Mouse (Mus musculus): ENCODE results near the gene Tlr8. TPM values are rescaled to one million over a fixed set of nuclear protein-coding genes. Genes with fewer than 3 reads are reported as not detected.
A peak's percentile ranks its signal among the peaks of the same experiment; 100 is the strongest.
"Not testable (repeated sequence)": the region's sequence is repeated elsewhere in the genome, so short reads cannot be mapped to it uniquely, and the experiment has no call there.

Tlr8 gene
- 0.29 and 0.42 TPM in 2 replicates for polyA plus RNA-seq (2014; fragmentation: Nextera tagmentation; extraction: Ambion mirVana)

DNA sequence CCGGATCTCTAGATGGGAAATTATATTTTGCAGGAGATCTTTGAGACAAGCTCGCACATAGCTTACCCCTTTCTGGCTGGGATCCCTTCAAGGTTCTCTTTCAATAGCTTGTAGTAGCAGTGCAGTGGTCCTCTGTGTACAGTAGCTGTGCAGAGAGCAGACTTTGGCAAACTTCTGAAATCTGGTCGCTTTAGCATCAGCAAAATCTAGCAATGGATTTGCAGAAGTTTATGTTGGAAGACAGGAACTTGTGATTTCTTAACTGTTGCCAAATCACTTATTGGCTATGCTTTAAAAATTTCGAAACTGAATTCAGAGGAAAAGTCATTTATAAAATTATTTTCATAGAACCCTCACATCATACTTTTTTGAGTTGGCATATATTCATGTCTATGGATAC, at the start of gene Tlr8:
Gene Tlr8, minus strand, starts transcription at position 244 of the 400 bp plus-strand sequence.
- Histone ChIP-seq H3K4me1 (ENCODE audit: control insufficient read depth, insufficient read depth, low read length) (no peaks in the 10 kb centered on the region), H3K4me2 (ENCODE audit: low read depth) (no peak within 1 kb of the TSS), H3K36me3 (ENCODE audit: control insufficient read depth, insufficient read depth, low read length) (no peaks in the 10 kb centered on the region), H3K4me3 (ENCODE audit: low read depth, low read length) (no peak within 1 kb of the TSS), H3K27me3 (ENCODE audit: control insufficient read depth, insufficient read depth, low read length) (no peaks in the 10 kb centered on the region), H3K27ac (ENCODE audit: low read depth, low read length) (no peak within 1 kb of the TSS), H3K9ac (ENCODE audit: low read length) (no peak within 1 kb of the TSS), H3K9me3 (ENCODE audit: control insufficient read depth, low read length) (no peaks in the 10 kb centered on the region)
- 85% methylated on average over 4 of the region's 4 CpGs for WGBS
- DNase-seq (ENCODE audit: low spot score) (no peak), ATAC-seq (ENCODE audit: insufficient read depth, low FRiP score, low TSS enrichment) (no peak)

DNA sequence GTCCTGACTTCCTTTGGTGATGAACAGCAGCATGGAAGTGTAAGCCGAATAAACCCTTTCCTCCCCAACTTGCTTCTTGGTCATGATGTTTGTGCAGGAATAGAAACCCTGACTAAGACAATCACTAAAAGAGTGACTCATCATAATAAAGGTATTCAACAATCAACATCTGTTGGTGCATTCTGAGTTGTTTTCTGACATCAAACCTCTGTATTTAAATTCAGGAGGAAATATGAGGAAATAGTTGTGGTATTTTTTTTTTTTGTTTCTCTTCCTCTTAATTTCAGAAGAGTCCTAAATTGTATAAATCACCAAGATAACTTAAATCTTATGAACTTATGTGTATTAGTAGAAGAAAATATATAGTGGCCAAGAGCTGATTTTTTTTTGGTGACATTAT, 37.9 kb upstream of the Tlr8 start:
- not testable (repeated sequence) for H3K4me1 ChIP-seq (ENCODE audit: control insufficient read depth, insufficient read depth, low read length); ATAC-seq (ENCODE audit: insufficient read depth, low FRiP score, low TSS enrichment); H3K9ac ChIP-seq (ENCODE audit: low read length); DNase-seq (ENCODE audit: low spot score); H3K27ac ChIP-seq (ENCODE audit: low read depth, low read length); H3K36me3 ChIP-seq (ENCODE audit: control insufficient read depth, insufficient read depth, low read length); H3K27me3 ChIP-seq (ENCODE audit: control insufficient read depth, insufficient read depth, low read length); H3K9me3 ChIP-seq (ENCODE audit: control insufficient read depth, low read length); H3K4me3 ChIP-seq (ENCODE audit: low read depth, low read length); H3K4me2 ChIP-seq (ENCODE audit: low read depth)
- WGBS: no CpG with 5 or more reads among the region's 1 CpGs

DNA sequence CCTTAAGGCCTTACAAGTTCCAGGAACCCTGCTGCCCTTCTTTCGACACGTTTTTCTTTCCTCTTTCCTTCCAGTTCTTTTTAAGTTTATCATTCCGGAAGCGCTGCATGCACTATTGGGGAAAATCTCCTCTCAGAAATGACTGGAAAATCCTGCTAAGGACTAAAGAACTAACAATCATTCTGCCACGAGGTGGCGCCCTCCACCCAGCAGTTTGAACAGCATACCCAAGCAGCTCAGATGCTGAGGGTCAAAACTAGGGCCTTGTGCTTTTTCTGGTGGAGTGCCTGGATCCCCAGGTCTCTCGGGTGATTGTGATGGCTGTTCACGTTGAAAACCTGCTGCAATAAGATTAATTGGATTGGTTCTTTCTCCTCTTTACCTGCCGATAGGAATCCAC, 12.8 kb upstream of the Tlr8 start:
- DNase-seq (ENCODE audit: low spot score) (peak; percentile 76), ATAC-seq (ENCODE audit: insufficient read depth, low FRiP score, low TSS enrichment) (peak; percentile 55)
- Histone ChIP-seq H3K9me3 (ENCODE audit: control insufficient read depth, low read length) (no peaks in the 10 kb centered on the region), H3K27me3 (ENCODE audit: control insufficient read depth, insufficient read depth, low read length) (no peaks in the 10 kb centered on the region), H3K36me3 (ENCODE audit: control insufficient read depth, insufficient read depth, low read length) (no peaks in the 10 kb centered on the region), H3K4me2 (ENCODE audit: low read depth) (no peak overlapping the region), H3K9ac (ENCODE audit: low read length) (no peak overlapping the region), H3K4me1 (ENCODE audit: control insufficient read depth, insufficient read depth, low read length) (no peaks in the 10 kb centered on the region), H3K4me3 (ENCODE audit: low read depth, low read length) (no peak overlapping the region), H3K27ac (ENCODE audit: low read depth, low read length) (no peak overlapping the region)
- 28% methylated on average over 9 of the region's 9 CpGs for WGBS

DNA sequence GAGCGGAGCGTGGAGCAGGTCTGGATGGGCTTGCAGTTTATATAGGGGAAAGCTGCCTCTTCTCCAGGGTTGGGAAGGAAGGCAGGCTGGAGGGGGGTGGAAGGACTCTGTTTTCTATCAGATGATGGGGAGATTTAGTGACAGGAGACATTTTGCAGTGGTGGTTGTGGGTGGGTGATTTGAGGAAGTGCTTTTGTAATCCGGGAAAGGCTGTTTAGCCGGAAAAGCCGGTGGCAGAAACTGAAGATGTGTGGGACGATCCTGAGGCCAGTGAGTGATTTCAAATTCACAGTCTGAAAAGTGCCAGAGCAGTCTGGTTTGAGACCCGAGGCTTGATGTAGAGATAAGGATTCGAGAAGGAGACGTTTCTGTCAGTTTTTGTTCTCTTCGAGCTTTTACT, 12.4 kb upstream of the Tlr8 start:
- Histone ChIP-seq H3K27me3 (ENCODE audit: control insufficient read depth, insufficient read depth, low read length) (no peaks in the 10 kb centered on the region), H3K4me2 (ENCODE audit: low read depth) (no peak overlapping the region), H3K9me3 (ENCODE audit: control insufficient read depth, low read length) (no peaks in the 10 kb centered on the region), H3K4me1 (ENCODE audit: control insufficient read depth, insufficient read depth, low read length) (no peaks in the 10 kb centered on the region), H3K9ac (ENCODE audit: low read length) (no peak overlapping the region), H3K27ac (ENCODE audit: low read depth, low read length) (no peak overlapping the region), H3K36me3 (ENCODE audit: control insufficient read depth, insufficient read depth, low read length) (no peaks in the 10 kb centered on the region), H3K4me3 (ENCODE audit: low read depth, low read length) (no peak overlapping the region)
- DNase-seq (ENCODE audit: low spot score) (no peak), ATAC-seq (ENCODE audit: insufficient read depth, low FRiP score, low TSS enrichment) (no peak)
- 69% methylated on average over 10 of the region's 10 CpGs for WGBS

DNA sequence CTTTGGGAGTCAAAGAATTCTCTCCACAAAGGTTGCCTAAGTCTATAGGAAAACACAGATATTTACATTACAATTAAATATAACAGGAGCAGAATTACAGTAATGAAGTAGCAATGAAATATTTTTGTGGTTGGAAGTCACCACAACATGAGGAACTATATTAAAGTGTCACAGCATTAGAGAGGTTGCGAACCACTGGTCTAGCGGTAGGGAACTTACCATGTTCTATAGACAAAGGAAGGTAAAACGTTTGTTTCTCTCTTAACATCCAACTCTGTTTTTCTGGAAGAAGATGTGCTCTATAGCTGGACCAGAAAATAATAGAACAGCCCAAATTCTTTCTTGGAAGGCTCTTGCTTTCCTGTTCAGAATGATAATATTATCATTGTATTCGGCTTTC, 599 bp downstream of the Tlr8 start:
- H3K4me1 ChIP-seq (ENCODE audit: control insufficient read depth, insufficient read depth, low read length): no peaks in the 10 kb centered on the region
- no peak overlapping the region for H3K27ac ChIP-seq (ENCODE audit: low read depth, low read length)
- WGBS: 88% methylated on average over 4 of the region's 4 CpGs
- ATAC-seq (ENCODE audit: insufficient read depth, low FRiP score, low TSS enrichment): no peak
- H3K9ac ChIP-seq (ENCODE audit: low read length): no peak overlapping the region
- H3K4me3 ChIP-seq (ENCODE audit: low read depth, low read length): no peak overlapping the region
- no peak for DNase-seq (ENCODE audit: low spot score)
- H3K27me3 ChIP-seq (ENCODE audit: control insufficient read depth, insufficient read depth, low read length): no peaks in the 10 kb centered on the region
- no peaks in the 10 kb centered on the region for H3K36me3 ChIP-seq (ENCODE audit: control insufficient read depth, insufficient read depth, low read length)
- H3K9me3 ChIP-seq (ENCODE audit: control insufficient read depth, low read length): no peaks in the 10 kb centered on the region
- H3K4me2 ChIP-seq (ENCODE audit: low read depth): no peak overlapping the region

DNA sequence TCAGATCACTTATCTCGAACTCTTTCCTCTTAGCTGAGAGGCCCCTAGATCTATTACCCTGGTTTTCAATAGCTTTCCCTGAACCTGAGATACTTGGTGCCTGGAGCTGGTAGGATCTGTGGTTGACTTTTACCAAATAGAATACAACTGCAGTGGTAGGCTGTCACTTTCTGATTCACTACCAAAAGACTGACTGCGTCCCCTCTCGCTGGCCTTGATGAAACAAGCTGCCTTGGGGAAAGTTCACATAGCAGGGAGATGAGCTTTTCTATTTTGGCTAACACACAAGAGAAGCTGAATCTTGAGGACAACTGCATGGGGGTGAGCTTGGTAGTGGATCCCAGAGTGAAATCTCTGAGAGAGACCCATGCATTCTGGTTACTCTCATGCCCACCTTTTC, 22.4 kb downstream of the Tlr8 start:
- Histone ChIP-seq H3K36me3 (ENCODE audit: control insufficient read depth, insufficient read depth, low read length) (no peaks in the 10 kb centered on the region), H3K4me1 (ENCODE audit: control insufficient read depth, insufficient read depth, low read length) (no peaks in the 10 kb centered on the region), H3K4me3 (ENCODE audit: low read depth, low read length) (no peak overlapping the region), H3K9ac (ENCODE audit: low read length) (no peak overlapping the region), H3K27me3 (ENCODE audit: control insufficient read depth, insufficient read depth, low read length) (no peaks in the 10 kb centered on the region), H3K9me3 (ENCODE audit: control insufficient read depth, low read length) (no peaks in the 10 kb centered on the region), H3K27ac (ENCODE audit: low read depth, low read length) (no peak overlapping the region), H3K4me2 (ENCODE audit: low read depth) (no peak overlapping the region)
- WGBS: 94% methylated on average over 3 of the region's 3 CpGs
- DNase-seq (ENCODE audit: low spot score) (no peak), ATAC-seq (ENCODE audit: insufficient read depth, low FRiP score, low TSS enrichment) (no peak)

DNA sequence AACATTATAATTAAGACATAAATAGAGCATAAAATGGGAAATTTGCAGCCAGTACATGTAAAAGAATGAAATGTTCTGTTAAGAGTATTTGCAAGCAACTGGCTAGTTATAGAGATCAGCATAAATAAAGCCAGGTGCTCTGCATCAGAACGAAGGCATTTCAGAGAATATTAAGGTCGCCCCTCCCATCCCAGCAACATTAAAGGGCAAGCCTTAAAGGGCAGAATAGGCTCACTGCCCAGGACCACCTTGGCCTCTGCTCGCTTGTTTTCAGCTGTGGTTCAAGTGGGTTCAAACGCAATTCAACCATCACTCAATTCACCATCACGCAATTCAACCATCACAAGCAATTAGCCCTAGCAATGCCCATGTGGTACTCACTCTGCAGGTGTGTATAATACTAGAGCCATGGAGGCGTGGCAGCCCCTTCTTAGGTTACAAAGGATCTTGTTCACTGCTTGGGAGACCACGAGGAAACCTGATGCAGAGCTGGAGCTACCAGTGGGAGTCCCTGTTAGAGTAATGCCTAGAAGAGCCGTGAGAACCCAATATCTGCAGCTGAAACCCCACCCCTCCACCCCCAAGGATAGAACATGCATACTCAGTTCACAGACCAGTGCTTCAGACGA, 24.7 kb downstream of the Tlr8 start:
- Histone ChIP-seq H3K9ac (ENCODE audit: low read length) (no peak overlapping the region), H3K4me3 (ENCODE audit: low read depth, low read length) (no peak overlapping the region), H3K36me3 (ENCODE audit: control insufficient read depth, insufficient read depth, low read length) (no peaks in the 10 kb centered on the region), H3K27ac (ENCODE audit: low read depth, low read length) (no peak overlapping the region), H3K9me3 (ENCODE audit: control insufficient read depth, low read length) (no peaks in the 10 kb centered on the region), H3K4me2 (ENCODE audit: low read depth) (no peak overlapping the region), H3K27me3 (ENCODE audit: control insufficient read depth, insufficient read depth, low read length) (no peaks in the 10 kb centered on the region), H3K4me1 (ENCODE audit: control insufficient read depth, insufficient read depth, low read length) (no peaks in the 10 kb centered on the region)
- WGBS: 63% methylated on average over 9 of the region's 9 CpGs
- ATAC-seq (ENCODE audit: insufficient read depth, low FRiP score, low TSS enrichment) (no peak), DNase-seq (ENCODE audit: low spot score) (no peak)

DNA sequence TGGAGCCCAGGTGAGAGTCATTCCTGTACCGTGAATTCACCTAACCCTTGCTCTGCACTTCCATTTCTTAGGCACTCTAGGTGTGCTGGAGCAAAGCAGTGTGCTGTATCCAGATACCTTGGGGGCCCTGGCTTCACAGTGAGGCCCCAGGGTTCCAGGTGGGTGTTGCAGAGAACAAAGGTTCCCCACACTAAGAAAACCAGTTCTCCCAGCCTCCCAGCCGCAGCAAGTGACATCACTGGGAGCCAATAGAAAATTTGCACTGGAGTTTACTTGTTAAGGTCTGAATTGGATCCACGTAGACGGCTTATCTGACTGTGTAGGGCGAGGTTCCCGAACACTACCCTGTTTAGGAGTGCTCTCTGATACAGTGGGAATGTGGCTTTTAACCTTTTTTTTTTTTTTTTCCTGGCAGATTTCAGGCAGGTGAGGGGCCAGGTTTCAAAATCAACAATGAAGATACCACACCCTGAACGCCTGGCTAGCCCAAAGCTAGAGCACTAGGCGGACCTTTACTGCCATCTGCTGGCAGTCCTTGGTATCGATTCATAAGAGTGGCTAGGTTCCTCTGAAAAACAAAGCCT, 30.9 kb downstream of the Tlr8 start:
- no peak overlapping the region for H3K4me2 ChIP-seq (ENCODE audit: low read depth)
- H3K4me3 ChIP-seq (ENCODE audit: low read depth, low read length): no peak overlapping the region
- 42% methylated on average over 9 of the region's 9 CpGs for WGBS
- peak; percentile 56 for DNase-seq (ENCODE audit: low spot score)
- H3K9me3 ChIP-seq (ENCODE audit: control insufficient read depth, low read length): no peaks in the 10 kb centered on the region
- H3K4me1 ChIP-seq (ENCODE audit: control insufficient read depth, insufficient read depth, low read length): no peaks in the 10 kb centered on the region
- H3K27ac ChIP-seq (ENCODE audit: low read depth, low read length): no peak overlapping the region
- ATAC-seq (ENCODE audit: insufficient read depth, low FRiP score, low TSS enrichment): peak; percentile 50
- no peaks in the 10 kb centered on the region for H3K36me3 ChIP-seq (ENCODE audit: control insufficient read depth, insufficient read depth, low read length)
- H3K9ac ChIP-seq (ENCODE audit: low read length): no peak overlapping the region
- H3K27me3 ChIP-seq (ENCODE audit: control insufficient read depth, insufficient read depth, low read length): peaks cover 2% of the 10 kb centered on the region; the same call in 1 of the 2 replicates

DNA sequence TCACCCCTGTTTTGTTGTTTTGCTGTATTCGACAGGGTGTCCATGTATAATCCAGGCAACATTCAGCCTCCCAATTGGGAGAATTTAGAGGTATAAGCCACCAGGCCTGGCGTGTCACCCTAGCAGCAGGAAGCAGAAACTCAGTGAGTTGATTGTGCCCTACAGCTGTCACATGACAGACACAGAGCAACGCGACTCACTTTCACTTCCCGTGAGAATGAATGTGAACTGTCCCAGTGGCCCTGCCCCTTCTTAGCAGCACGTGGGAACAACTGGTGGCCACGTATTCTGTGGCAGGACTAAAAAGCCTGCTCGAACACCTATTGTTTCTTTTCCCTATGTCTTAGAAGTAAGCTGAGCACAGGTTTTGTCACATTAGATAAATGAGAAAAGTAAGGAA, 33.0 kb downstream of the Tlr8 start:
- ATAC-seq (ENCODE audit: insufficient read depth, low FRiP score, low TSS enrichment) (no peak), DNase-seq (ENCODE audit: low spot score) (no peak)
- H3K4me3 ChIP-seq (ENCODE audit: low read depth, low read length): no peak overlapping the region
- H3K4me2 ChIP-seq (ENCODE audit: low read depth): no peak overlapping the region
- H3K36me3 ChIP-seq (ENCODE audit: control insufficient read depth, insufficient read depth, low read length): no peaks in the 10 kb centered on the region
- H3K27ac ChIP-seq (ENCODE audit: low read depth, low read length): no peak overlapping the region
- H3K9ac ChIP-seq (ENCODE audit: low read length): no peak overlapping the region
- no peaks in the 10 kb centered on the region for H3K4me1 ChIP-seq (ENCODE audit: control insufficient read depth, insufficient read depth, low read length)
- no peaks in the 10 kb centered on the region for H3K9me3 ChIP-seq (ENCODE audit: control insufficient read depth, low read length)
- WGBS: 62% methylated on average over 8 of the region's 8 CpGs
- H3K27me3 ChIP-seq (ENCODE audit: control insufficient read depth, insufficient read depth, low read length): peaks cover 2% of the 10 kb centered on the region; the same call in 1 of the 2 replicates
